Mouse (Mus musculus) MEL (cell line): Measurements from ENCODE around the gene Sult3a1.

Experiments
- ELF1 ChIP-seq: IDR thresholded peaks from 2 replicates; pipeline ENCODE4 v1.6.1; 2014; ENCODE audit warnings: low read depth, mild to moderate bottlenecking, inconsistent platforms, low read length, improper control_type of control experiment, moderate library complexity
- HCFC1 ChIP-seq: IDR thresholded peaks from 2 replicates; pipeline ENCODE4 v1.6.1; 2012; ENCODE audit warnings: low read depth, mild to moderate bottlenecking, inconsistent platforms, low read length, improper control_type of control experiment, moderate library complexity
- POLR2A ChIP-seq, 2 experiments: IDR thresholded peaks; 2 replicates each; pipeline ENCODE4 v1.6.1; 2011 to 2012; ENCODE audit warnings: low read length in 2 of 2, mild to moderate bottlenecking in 2 of 2, control low read depth in 1 of 2, improper control_type of control experiment in 1 of 2, low read depth in 1 of 2, moderate library complexity in 1 of 2; ENCODE audit not compliant: control insufficient read depth in 1 of 2, insufficient read depth in 1 of 2, poor library complexity in 1 of 2

DNA sequence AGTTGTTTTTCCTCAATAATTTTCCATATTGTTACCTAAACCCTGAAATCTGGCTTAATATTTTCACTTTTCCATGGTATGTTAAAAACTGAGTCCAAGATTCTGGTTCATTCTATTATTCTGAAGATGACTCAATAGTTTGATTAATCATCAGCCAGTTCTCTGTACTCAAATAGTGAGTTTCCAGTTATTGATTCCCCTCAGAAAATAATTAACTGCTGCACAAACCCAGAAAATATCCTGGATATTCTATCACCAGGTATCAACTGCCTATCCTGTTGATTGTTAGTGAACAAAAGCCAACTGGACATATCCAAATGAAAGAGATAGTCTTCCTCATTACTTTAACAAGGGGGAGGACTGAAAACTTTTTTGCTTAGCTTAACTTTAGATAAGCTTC lies 43.3 kb upstream of the Sult3a1 start:
- TF ChIP-seq POLR2A (IDR thresholded peaks at IDR 0.05; ENCODE audit: control insufficient read depth in 1 of 2, insufficient read depth in 1 of 2, low read depth in 1 of 2, low read length in 2 of 2, poor library complexity in 1 of 2) (no peak), HCFC1 (no peak), ELF1 (no peak)
